Mouse (Mus musculus): ENCODE measurements at regions not wholly inside any gene's neighbourhood (a gene's known extent, or its start where the extent isn't known, plus 50 kb on each side); places are given as distances from the start of the nearest gene placed in this dataset.

GRCm38 (mm10) chr16:5787206-5787605, 97.9 kb upstream of the Rbfox1 start:
- ATAC-seq (ENCODE audit: insufficient number of reproducible peaks, low FRiP score, low TSS enrichment, low read depth) (no peak), DNase-seq (ENCODE audit: low spot score) (no peak)
- Histone ChIP-seq H3K27me3 (ENCODE audit: control insufficient read depth, insufficient read depth, low read length) (no peaks in the 10 kb centered on the region), H3K4me1 (ENCODE audit: control insufficient read depth, insufficient read depth, low read length) (no peaks in the 10 kb centered on the region), H3K36me3 (ENCODE audit: control insufficient read depth, insufficient read depth, low read length) (no peaks in the 10 kb centered on the region), H3K27ac (replicated peaks; ENCODE audit: low read depth, low read length) (no peak overlapping the region), H3K9ac (ENCODE audit: low read length) (no peak overlapping the region), H3K4me3 (ENCODE audit: low read depth, low read length) (no peak overlapping the region), H3K4me2 (ENCODE audit: low read depth, severe bottlenecking) (no peak overlapping the region), H3K9me3 (ENCODE audit: control insufficient read depth, low read length) (no peaks in the 10 kb centered on the region)

DNA sequence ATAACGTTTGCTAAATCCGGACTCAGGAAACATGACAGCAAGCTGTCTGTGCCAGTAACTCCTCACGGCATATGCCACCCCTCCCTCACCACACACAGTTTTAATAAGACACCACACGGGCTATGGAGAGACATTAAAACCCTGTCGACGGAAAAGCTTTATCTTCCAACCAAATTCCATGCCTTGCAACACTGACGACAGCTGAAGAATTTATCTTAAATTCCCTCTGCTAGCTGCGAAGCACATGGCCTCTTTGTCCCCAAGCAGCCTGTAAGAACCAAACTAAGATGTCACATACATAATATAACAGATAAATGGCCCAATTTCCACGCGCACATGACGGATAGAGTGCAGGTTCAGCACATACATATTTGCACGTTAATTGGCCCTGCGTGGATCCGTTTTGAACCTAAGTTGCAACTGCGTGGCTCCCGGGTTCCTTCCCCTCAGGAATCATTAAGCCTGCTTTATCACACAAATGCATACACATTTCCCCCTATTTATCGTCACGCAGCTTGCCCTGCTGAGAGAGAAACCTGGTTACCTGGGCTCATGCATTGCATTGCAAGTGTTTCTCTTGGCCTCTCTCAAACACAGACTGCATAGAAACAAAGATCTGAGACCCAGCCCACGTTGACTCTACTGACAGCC, 118.3 kb upstream of the Rbfox1 start:
- Histone ChIP-seq H3K4me2 (ENCODE audit: low read depth, severe bottlenecking) (no peak overlapping the region), H3K36me3 (ENCODE audit: control insufficient read depth, insufficient read depth, low read length) (no peaks in the 10 kb centered on the region), H3K4me3 (ENCODE audit: low read depth, low read length) (no peak overlapping the region), H3K4me1 (ENCODE audit: control insufficient read depth, insufficient read depth, low read length) (no peaks in the 10 kb centered on the region), H3K9me3 (ENCODE audit: control insufficient read depth, low read length) (no peaks in the 10 kb centered on the region), H3K9ac (ENCODE audit: low read length) (no peak overlapping the region), H3K27me3 (ENCODE audit: control insufficient read depth, insufficient read depth, low read length) (no peaks in the 10 kb centered on the region), H3K27ac (replicated peaks; ENCODE audit: low read depth, low read length) (no peak overlapping the region)
- ATAC-seq (ENCODE audit: insufficient number of reproducible peaks, low FRiP score, low TSS enrichment, low read depth): no peak
- 83% methylated on average over 19 of the region's 19 CpGs for WGBS
- no peak for DNase-seq (ENCODE audit: low spot score)

DNA sequence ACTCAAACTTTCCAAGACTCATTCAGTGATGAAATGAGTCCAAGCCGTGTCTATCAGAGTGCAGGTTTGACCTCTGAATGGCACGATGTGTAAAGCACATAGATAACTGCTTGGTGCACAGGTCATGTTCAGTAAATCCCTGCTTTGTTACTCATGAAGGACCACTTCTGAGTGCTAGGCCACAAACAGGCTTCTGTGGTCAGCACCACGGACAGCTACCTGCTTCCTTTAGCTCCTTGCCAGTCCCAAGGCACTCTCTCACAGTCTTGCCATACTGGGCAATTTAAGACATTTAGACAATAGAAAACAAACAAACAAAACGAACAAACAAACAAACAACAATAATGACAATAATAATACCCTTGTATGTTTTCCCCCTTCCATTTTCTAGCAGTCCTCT, 120.0 kb upstream of the Rbfox1 start:
- peak; percentile 84 for DNase-seq (ENCODE audit: low spot score)
- no peak for ATAC-seq (ENCODE audit: insufficient number of reproducible peaks, low FRiP score, low TSS enrichment, low read depth)
- Histone ChIP-seq H3K27me3 (ENCODE audit: control insufficient read depth, insufficient read depth, low read length) (no peaks in the 10 kb centered on the region), H3K4me2 (ENCODE audit: low read depth, severe bottlenecking) (no peak overlapping the region), H3K9me3 (ENCODE audit: control insufficient read depth, low read length) (no peaks in the 10 kb centered on the region), H3K27ac (replicated peaks; ENCODE audit: low read depth, low read length) (no peak overlapping the region), H3K4me3 (ENCODE audit: low read depth, low read length) (no peak overlapping the region), H3K36me3 (ENCODE audit: control insufficient read depth, insufficient read depth, low read length) (no peaks in the 10 kb centered on the region), H3K9ac (ENCODE audit: low read length) (no peak overlapping the region), H3K4me1 (ENCODE audit: control insufficient read depth, insufficient read depth, low read length) (no peaks in the 10 kb centered on the region)
- 35% methylated on average over 4 of the region's 4 CpGs for WGBS

DNA sequence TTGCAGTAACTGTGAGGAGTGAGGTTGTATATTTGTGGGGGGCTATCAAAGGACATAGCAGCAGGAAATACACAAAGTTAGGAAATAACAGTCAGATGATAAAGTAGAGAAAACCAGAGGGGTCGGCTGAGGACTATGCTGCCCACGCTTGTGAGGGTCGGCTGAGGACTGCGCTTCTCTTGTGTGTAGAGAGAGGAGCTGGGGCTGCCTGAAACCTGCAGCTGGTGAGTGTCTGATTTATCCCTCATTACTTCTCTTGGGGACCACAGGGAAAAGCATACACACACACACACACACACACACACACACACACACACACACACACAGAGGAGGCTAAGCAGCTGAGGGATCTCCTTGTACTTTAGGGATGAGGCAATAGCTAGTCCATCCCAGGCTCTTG, 124.3 kb upstream of the Rbfox1 start:
- H3K4me1 ChIP-seq (ENCODE audit: control insufficient read depth, insufficient read depth, low read length): no peaks in the 10 kb centered on the region
- H3K9me3 ChIP-seq (ENCODE audit: control insufficient read depth, low read length): no peaks in the 10 kb centered on the region
- no peak overlapping the region for H3K9ac ChIP-seq (ENCODE audit: low read length)
- no peak overlapping the region for H3K4me3 ChIP-seq (ENCODE audit: low read depth, low read length)
- WGBS: 86% methylated on average over 4 of the region's 4 CpGs
- no peak overlapping the region for H3K4me2 ChIP-seq (ENCODE audit: low read depth, severe bottlenecking)
- no peak overlapping the region for H3K27ac ChIP-seq (replicated peaks; ENCODE audit: low read depth, low read length)
- ATAC-seq (ENCODE audit: insufficient number of reproducible peaks, low FRiP score, low TSS enrichment, low read depth): no peak
- H3K36me3 ChIP-seq (ENCODE audit: control insufficient read depth, insufficient read depth, low read length): no peaks in the 10 kb centered on the region
- DNase-seq (ENCODE audit: low spot score): no peak
- no peaks in the 10 kb centered on the region for H3K27me3 ChIP-seq (ENCODE audit: control insufficient read depth, insufficient read depth, low read length)

DNA sequence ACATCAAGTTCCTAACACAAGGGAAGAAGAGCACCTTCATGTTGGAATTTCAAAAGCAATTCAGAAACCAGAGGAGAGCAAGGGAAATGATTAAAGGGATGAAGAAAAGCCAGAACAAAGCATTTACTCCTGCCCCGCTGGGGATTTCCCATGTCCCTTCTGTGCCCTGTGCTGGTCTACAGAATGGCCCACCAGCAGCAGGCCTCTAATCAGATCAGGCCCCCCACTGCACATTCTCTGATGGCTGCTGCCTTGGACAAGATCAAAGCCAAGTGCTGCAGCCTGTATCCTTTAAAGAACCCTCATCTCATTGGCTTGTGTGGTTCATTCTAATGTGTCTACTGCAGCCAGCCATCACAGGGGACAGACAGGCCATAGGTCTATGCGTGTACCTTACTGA, 126.1 kb upstream of the Rbfox1 start:
- no peak for DNase-seq (ENCODE audit: low spot score)
- Histone ChIP-seq H3K4me2 (ENCODE audit: low read depth, severe bottlenecking) (no peak overlapping the region), H3K27me3 (ENCODE audit: control insufficient read depth, insufficient read depth, low read length) (no peaks in the 10 kb centered on the region), H3K4me3 (ENCODE audit: low read depth, low read length) (no peak overlapping the region), H3K27ac (replicated peaks; ENCODE audit: low read depth, low read length) (no peak overlapping the region), H3K9ac (ENCODE audit: low read length) (no peak overlapping the region), H3K9me3 (ENCODE audit: control insufficient read depth, low read length) (no peaks in the 10 kb centered on the region), H3K36me3 (ENCODE audit: control insufficient read depth, insufficient read depth, low read length) (no peaks in the 10 kb centered on the region), H3K4me1 (ENCODE audit: control insufficient read depth, insufficient read depth, low read length) (no peaks in the 10 kb centered on the region)
- WGBS: 84% methylated on average over 2 of the region's 2 CpGs
- no peak for ATAC-seq (ENCODE audit: insufficient number of reproducible peaks, low FRiP score, low TSS enrichment, low read depth)

DNA sequence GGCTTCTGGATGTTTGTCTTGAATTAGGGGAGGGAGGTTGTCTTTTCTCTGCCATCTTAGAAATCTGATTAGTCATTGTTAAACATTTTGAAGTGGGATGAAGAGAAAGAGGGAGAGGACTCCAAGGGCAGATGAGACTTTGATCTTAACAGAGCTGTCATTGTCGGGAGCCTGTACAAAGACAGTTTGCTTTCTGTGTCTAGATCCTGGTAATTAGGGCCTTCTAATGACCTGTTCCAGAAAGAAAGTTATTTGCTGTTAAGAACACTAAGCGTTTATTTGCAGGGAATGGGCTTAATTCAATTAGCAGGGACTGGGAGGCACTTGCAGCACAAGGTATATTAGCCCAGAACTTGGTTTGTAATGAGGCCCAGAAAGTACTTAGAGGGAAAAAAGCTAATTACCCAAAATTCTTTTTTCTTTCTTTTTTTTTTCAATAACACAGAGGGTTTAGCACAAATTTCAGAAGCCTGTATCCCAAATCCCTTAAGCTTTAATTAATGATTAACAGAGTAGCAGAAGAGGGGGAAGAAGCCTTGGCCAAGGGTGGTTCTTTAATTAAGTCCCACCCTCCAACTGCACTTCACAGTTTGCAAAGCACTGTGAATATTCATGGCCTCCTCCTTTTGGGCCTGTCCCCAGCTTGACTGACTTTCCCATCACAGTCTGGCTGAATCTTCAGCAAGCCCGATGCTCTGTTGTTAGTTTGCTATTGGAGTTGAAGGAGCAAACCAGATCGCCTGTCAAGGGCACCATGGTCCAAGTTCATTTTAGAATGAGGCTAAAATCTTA, 142.2 kb upstream of the Rbfox1 start:
- Histone ChIP-seq H3K9me3 (ENCODE audit: control insufficient read depth, low read length) (no peaks in the 10 kb centered on the region), H3K27ac (replicated peaks; ENCODE audit: low read depth, low read length) (no peak overlapping the region), H3K36me3 (ENCODE audit: control insufficient read depth, insufficient read depth, low read length) (no peaks in the 10 kb centered on the region), H3K4me1 (ENCODE audit: control insufficient read depth, insufficient read depth, low read length) (no peaks in the 10 kb centered on the region), H3K27me3 (ENCODE audit: control insufficient read depth, insufficient read depth, low read length) (no peaks in the 10 kb centered on the region), H3K4me3 (ENCODE audit: low read depth, low read length) (no peak overlapping the region), H3K4me2 (ENCODE audit: low read depth, severe bottlenecking) (no peak overlapping the region), H3K9ac (ENCODE audit: low read length) (no peak overlapping the region)
- no peak for ATAC-seq (ENCODE audit: insufficient number of reproducible peaks, low FRiP score, low TSS enrichment, low read depth)
- DNase-seq (ENCODE audit: low spot score): no peak
- 52% methylated on average over 4 of the region's 4 CpGs for WGBS

DNA sequence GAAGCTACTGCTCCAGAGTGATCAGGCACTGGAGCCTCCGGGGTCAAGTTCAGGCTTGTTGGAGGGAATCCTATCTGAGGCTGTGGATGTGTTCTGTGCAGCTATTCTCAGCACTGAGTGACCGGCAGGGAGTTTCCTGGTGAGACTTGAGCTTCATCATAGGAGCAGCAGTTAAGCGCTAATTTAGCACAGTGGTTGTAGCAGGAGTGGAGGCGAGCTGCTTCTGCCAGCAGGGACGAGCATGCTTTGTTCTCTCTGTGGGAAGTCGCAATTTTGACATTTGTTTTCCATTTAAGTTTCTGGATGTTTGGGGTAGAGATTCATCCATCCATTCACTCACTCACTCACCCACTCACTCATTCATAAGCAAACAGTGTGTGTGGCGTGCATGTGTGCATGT, 144.4 kb upstream of the Rbfox1 start:
- H3K36me3 ChIP-seq (ENCODE audit: control insufficient read depth, insufficient read depth, low read length): no peaks in the 10 kb centered on the region
- no peak overlapping the region for H3K4me2 ChIP-seq (ENCODE audit: low read depth, severe bottlenecking)
- 59% methylated on average over 7 of the region's 7 CpGs for WGBS
- ATAC-seq (ENCODE audit: insufficient number of reproducible peaks, low FRiP score, low TSS enrichment, low read depth) (no peak), DNase-seq (ENCODE audit: low spot score) (no peak)
- H3K4me3 ChIP-seq (ENCODE audit: low read depth, low read length): no peak overlapping the region
- H3K27ac ChIP-seq (replicated peaks; ENCODE audit: low read depth, low read length): no peak overlapping the region
- H3K9ac ChIP-seq (ENCODE audit: low read length): no peak overlapping the region
- no peaks in the 10 kb centered on the region for H3K27me3 ChIP-seq (ENCODE audit: control insufficient read depth, insufficient read depth, low read length)
- H3K4me1 ChIP-seq (ENCODE audit: control insufficient read depth, insufficient read depth, low read length): no peaks in the 10 kb centered on the region
- H3K9me3 ChIP-seq (ENCODE audit: control insufficient read depth, low read length): no peaks in the 10 kb centered on the region

DNA sequence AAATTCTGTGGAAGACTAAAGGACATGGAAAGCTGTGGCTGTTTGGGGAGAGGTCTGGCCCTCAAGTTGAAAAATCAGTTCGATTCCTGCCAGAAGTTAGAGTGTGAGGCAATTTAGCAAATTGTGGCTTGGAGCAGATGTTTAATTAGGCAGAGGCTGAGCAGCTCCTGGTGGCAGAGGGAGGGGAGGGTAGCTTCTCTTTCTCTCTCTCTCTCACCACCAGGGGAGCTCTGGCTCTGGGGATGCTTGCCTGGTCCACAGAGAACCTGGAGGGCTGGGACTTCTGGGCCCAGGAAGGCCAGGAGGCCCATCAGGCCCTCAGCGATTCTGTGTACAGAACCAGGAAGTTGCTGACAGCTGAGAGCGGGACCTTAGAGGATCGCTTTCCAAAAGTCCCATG, 151.5 kb upstream of the Rbfox1 start:
- H3K27me3 ChIP-seq (ENCODE audit: control insufficient read depth, insufficient read depth, low read length): no peaks in the 10 kb centered on the region
- H3K27ac ChIP-seq (replicated peaks; ENCODE audit: low read depth, low read length): no peak overlapping the region
- H3K36me3 ChIP-seq (ENCODE audit: control insufficient read depth, insufficient read depth, low read length): no peaks in the 10 kb centered on the region
- WGBS: 75% methylated on average over 4 of the region's 4 CpGs
- no peak overlapping the region for H3K4me3 ChIP-seq (ENCODE audit: low read depth, low read length)
- H3K9ac ChIP-seq (ENCODE audit: low read length): no peak overlapping the region
- no peak for ATAC-seq (ENCODE audit: insufficient number of reproducible peaks, low FRiP score, low TSS enrichment, low read depth)
- DNase-seq (ENCODE audit: low spot score): no peak
- no peaks in the 10 kb centered on the region for H3K4me1 ChIP-seq (ENCODE audit: control insufficient read depth, insufficient read depth, low read length)
- H3K9me3 ChIP-seq (ENCODE audit: control insufficient read depth, low read length): no peaks in the 10 kb centered on the region
- no peak overlapping the region for H3K4me2 ChIP-seq (ENCODE audit: low read depth, severe bottlenecking)

GRCm38 (mm10) chr16:5722506-5722905, 162.6 kb upstream of the Rbfox1 start:
- no peak for ATAC-seq (ENCODE audit: insufficient number of reproducible peaks, low FRiP score, low TSS enrichment, low read depth)
- no peaks in the 10 kb centered on the region for H3K27me3 ChIP-seq (ENCODE audit: control insufficient read depth, insufficient read depth, low read length)

More at GRCm38 (mm10) chr16:5722506-5722905, 162.6 kb upstream of the Rbfox1 start:
- Histone ChIP-seq H3K4me2 (ENCODE audit: low read depth, severe bottlenecking) (no peak overlapping the region), H3K4me1 (ENCODE audit: control insufficient read depth, insufficient read depth, low read length) (no peaks in the 10 kb centered on the region), H3K9me3 (ENCODE audit: control insufficient read depth, low read length) (no peaks in the 10 kb centered on the region), H3K4me3 (ENCODE audit: low read depth, low read length) (no peak overlapping the region), H3K9ac (ENCODE audit: low read length) (no peak overlapping the region), H3K27ac (replicated peaks; ENCODE audit: low read depth, low read length) (no peak overlapping the region), H3K36me3 (ENCODE audit: control insufficient read depth, insufficient read depth, low read length) (no peaks in the 10 kb centered on the region)
- no peak for DNase-seq (ENCODE audit: low spot score)
